Mouse (Mus musculus): ENCODE measurements around the gene Wbp2.

Wbp2 gene

GRCm38 (mm10) chr11:116062521-116062920 lies 24.3 kb downstream of the Wbp2 start:
- no peak for DNase-seq (ENCODE audit: low read depth, low spot score)

GRCm38 (mm10) chr11:116061641-116062415 lies 25.0 kb downstream of the Wbp2 start:
- DNase-seq (ENCODE audit: low read depth, low spot score): no peak

- no peak for DNase-seq (ENCODE audit: low read depth, low spot score)
Measured at GRCm38 (mm10) chr11:116060596-116060995, 26.2 kb downstream of the Wbp2 start.

- no peak for DNase-seq (ENCODE audit: low read depth, low spot score)
Measured at GRCm38 (mm10) chr11:116059691-116060025, 27.1 kb downstream of the Wbp2 start.

GRCm38 (mm10) chr11:116058868-116059690 lies 27.7 kb downstream of the Wbp2 start:
- DNase-seq (ENCODE audit: low read depth, low spot score): no peak

- DNase-seq (ENCODE audit: low read depth, low spot score): no peak
Measured at GRCm38 (mm10) chr11:116058022-116058614, 28.7 kb downstream of the Wbp2 start.

GRCm38 (mm10) chr11:116057237-116057881 lies 29.4 kb downstream of the Wbp2 start:
- DNase-seq (ENCODE audit: low read depth, low spot score): no peak

- no peak for DNase-seq (ENCODE audit: low read depth, low spot score)
Measured at GRCm38 (mm10) chr11:116055873-116056272, 30.9 kb downstream of the Wbp2 start.

- DNase-seq (ENCODE audit: low read depth, low spot score): no peak
Measured at GRCm38 (mm10) chr11:116053510-116054229, 33.1 kb downstream of the Wbp2 start.

- DNase-seq (ENCODE audit: low read depth, low spot score): no peak
Measured at GRCm38 (mm10) chr11:116050196-116050595, 36.6 kb downstream of the Wbp2 start.

DNA sequence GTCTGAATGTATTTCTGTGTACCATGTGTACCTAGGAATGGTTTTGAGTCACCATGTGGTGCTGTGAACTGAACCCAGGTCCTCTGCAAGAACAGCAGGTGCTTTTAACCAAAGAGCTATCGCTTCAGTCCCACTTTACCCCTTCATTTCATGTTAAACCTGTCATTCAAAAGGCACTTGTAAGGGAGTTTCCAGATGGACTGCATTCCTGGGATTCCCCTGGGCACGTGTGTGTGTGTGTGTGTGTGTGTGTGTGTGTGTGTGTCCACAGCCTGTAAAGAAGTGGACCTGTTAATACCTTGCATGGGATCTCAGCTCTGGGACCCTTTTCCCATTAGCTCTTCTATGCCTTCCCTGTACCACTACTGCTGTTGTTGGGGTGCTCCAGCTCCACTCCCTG lies 37.2 kb downstream of the Wbp2 start:
- no peak for DNase-seq (ENCODE audit: low read depth, low spot score)

DNA sequence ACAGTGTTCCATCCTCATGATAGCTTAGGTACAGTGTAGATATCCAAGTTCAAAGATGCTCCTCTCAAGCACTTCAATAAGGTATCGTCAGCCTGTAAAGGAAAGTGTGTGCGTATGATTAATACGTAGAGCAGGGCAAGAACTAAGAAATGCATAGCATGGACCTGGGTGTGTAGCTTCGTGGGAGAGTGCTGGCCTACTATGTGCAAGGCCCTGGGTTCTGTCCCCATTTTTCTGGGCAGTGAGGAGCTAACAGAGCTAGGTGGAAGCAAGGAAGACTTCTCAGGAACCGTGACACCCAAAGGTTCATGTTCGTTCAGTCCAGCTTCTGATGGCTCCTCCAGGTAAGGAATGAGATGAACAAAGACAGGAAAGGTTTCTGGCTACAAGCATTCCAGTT lies 41.6 kb downstream of the Wbp2 start:
- no peak for DNase-seq (ENCODE audit: low read depth, low spot score)

GRCm38 (mm10) chr11:116043286-116043685 lies 43.5 kb downstream of the Wbp2 start:
- peak; percentile 70 for DNase-seq (ENCODE audit: low read depth, low spot score)

GRCm38 (mm10) chr11:116042372-116043138 lies 44.2 kb downstream of the Wbp2 start:
- DNase-seq (ENCODE audit: low read depth, low spot score): peak; percentile 36

DNA sequence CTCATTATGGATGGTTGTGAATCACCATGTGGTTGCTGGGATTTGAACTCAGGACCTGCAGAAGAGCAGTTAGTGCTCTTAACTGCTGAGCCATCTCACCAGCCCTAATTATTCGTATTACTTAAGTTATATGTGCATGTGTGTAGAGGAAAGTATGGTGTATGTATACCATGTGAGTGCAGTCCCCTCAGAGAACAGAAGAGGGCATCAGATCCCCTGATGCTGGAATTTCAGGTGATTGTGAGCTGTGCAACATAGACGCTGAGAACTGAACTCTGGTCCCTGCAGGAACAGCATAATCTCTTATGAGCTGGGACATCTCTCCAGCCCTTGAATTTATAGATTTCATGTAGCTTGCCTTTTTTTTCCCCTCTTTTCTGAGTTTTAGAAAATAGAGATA lies 45.0 kb downstream of the Wbp2 start:
- DNase-seq (ENCODE audit: low read depth, low spot score): no peak

DNA sequence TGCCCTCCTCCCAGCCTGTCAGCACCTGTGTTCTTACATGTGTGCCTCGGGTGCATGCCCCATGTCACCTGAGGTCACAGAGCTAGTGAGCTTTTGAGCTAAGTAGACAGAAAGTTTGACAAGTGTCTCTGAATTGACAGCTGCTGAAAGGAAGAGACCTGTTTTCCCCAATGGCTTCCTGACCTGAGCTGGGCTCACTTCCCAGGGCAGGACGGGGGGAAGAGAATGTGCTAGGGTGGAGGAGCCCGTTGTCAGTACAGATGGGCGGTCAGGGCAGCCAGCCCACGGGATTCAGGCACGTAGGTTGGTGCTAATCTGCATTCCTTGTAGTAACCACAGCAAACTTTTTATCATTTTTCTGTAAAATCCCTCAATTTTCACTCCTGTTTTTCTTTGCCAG lies 46.2 kb downstream of the Wbp2 start:
- DNase-seq (ENCODE audit: low read depth, low spot score): no peak

GRCm38 (mm10) chr11:116037826-116038225 lies 49.0 kb downstream of the Wbp2 start:
- no peak for DNase-seq (ENCODE audit: low read depth, low spot score)

- no peak for DNase-seq (ENCODE audit: low read depth, low spot score)
Measured at GRCm38 (mm10) chr11:116036671-116037070, 50.1 kb downstream of the Wbp2 start.

GRCm38 (mm10) chr11:116034584-116034983 lies 52.2 kb downstream of the Wbp2 start:
- no peak for DNase-seq (ENCODE audit: low read depth, low spot score)
